Mouse (Mus musculus): ENCODE results near the gene Nup98.
A peak's percentile ranks its signal among the peaks of the same experiment; 100 is the strongest.

Nup98 gene

GRCm38 (mm10) chr7:102233059-102233458, 23.1 kb upstream of the Nup98 start:
- DNase-seq (ENCODE audit: low read depth, low spot score) = no peak

- no peak for DNase-seq (ENCODE audit: low read depth, low spot score)
Observed at GRCm38 (mm10) chr7:102229814-102230213, 19.8 kb upstream of the Nup98 start.

GRCm38 (mm10) chr7:102228049-102228670, 18.2 kb upstream of the Nup98 start:
- DNase-seq (ENCODE audit: low read depth, low spot score) = no peak

- no peak for DNase-seq (ENCODE audit: low read depth, low spot score)
Observed at GRCm38 (mm10) chr7:102226051-102226450, 16.1 kb upstream of the Nup98 start.

- DNase-seq (ENCODE audit: low read depth, low spot score) = no peak
Observed at GRCm38 (mm10) chr7:102223883-102224738, 14.1 kb upstream of the Nup98 start.

- DNase-seq (ENCODE audit: low read depth, low spot score) = peak; percentile 78
Observed at GRCm38 (mm10) chr7:102222830-102223556, 13.0 kb upstream of the Nup98 start.

- DNase-seq (ENCODE audit: low read depth, low spot score) = peak; percentile 80
Observed at GRCm38 (mm10) chr7:102222336-102222735, 12.4 kb upstream of the Nup98 start.

- no peak for DNase-seq (ENCODE audit: low read depth, low spot score)
Observed at GRCm38 (mm10) chr7:102221899-102222298, 11.9 kb upstream of the Nup98 start.

GRCm38 (mm10) chr7:102211071-102211470, 1.1 kb upstream of the Nup98 start:
- peak; percentile 37 for DNase-seq (ENCODE audit: low read depth, low spot score)

GRCm38 (mm10) chr7:102208806-102209363, 1.1 kb downstream of the Nup98 start:
- no peak for DNase-seq (ENCODE audit: low read depth, low spot score)

GRCm38 (mm10) chr7:102205646-102206045, 4.3 kb downstream of the Nup98 start:
- peak; percentile 37 for DNase-seq (ENCODE audit: low read depth, low spot score)

GRCm38 (mm10) chr7:102204296-102204857, 5.6 kb downstream of the Nup98 start:
- DNase-seq (ENCODE audit: low read depth, low spot score) = no peak

GRCm38 (mm10) chr7:102200996-102201785, 8.8 kb downstream of the Nup98 start:
- DNase-seq (ENCODE audit: low read depth, low spot score) = no peak

GRCm38 (mm10) chr7:102200576-102200975, 9.4 kb downstream of the Nup98 start:
- no peak for DNase-seq (ENCODE audit: low read depth, low spot score)

GRCm38 (mm10) chr7:102192356-102192755, 17.6 kb downstream of the Nup98 start:
- peak; percentile 39 for DNase-seq (ENCODE audit: low read depth, low spot score)

GRCm38 (mm10) chr7:102183849-102184248, 26.1 kb downstream of the Nup98 start:
- DNase-seq (ENCODE audit: low read depth, low spot score) = no peak

GRCm38 (mm10) chr7:102170300-102170699, 39.7 kb downstream of the Nup98 start:
- peak; percentile 37 for DNase-seq (ENCODE audit: low read depth, low spot score)

- no peak for DNase-seq (ENCODE audit: low read depth, low spot score)
Observed at GRCm38 (mm10) chr7:102153691-102154090, 56.3 kb downstream of the Nup98 start.

GRCm38 (mm10) chr7:102137898-102138297, 72.1 kb downstream of the Nup98 start:
- no peak for DNase-seq (ENCODE audit: low read depth, low spot score)

GRCm38 (mm10) chr7:102137464-102137863, 72.5 kb downstream of the Nup98 start:
- DNase-seq (ENCODE audit: low read depth, low spot score) = peak; percentile 60

GRCm38 (mm10) chr7:102132395-102132794, 77.6 kb downstream of the Nup98 start:
- no peak for DNase-seq (ENCODE audit: low read depth, low spot score)
